Mouse (Mus musculus) thymus, postnatal 14 days (tissue): ENCODE results near the gene Lrig2.
"Not testable (repeated sequence)": the region's sequence is repeated elsewhere in the genome, so short reads cannot be mapped to it uniquely, and the experiment has no call there.

Experiments used
- DNase-seq: peaks from one replicate; pipeline ENCODE4 v3.0.0; 2021

The Lrig2 gene

DNA sequence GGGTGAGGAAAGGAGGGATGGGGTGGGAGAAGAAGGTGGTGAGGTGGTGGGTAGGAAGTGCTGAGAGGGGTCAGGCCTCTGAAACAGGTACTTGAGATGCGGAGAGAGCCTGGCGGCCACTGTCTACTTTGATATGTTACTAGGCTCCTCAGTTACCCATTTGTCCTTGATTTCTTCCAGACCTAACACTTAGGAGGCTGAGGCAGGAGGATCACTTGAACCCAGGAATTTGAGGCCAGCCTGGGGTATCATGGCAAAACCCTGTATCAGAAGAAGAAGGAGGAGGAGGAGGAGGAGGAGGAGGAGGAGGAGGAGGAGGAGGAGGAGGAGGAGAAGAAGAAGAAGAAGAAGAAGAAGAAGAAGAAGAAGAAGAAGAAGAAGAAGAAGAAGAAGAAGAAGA is 84.4 kb downstream of the Lrig2 start:
- not testable (repeated sequence) for DNase-seq

DNA sequence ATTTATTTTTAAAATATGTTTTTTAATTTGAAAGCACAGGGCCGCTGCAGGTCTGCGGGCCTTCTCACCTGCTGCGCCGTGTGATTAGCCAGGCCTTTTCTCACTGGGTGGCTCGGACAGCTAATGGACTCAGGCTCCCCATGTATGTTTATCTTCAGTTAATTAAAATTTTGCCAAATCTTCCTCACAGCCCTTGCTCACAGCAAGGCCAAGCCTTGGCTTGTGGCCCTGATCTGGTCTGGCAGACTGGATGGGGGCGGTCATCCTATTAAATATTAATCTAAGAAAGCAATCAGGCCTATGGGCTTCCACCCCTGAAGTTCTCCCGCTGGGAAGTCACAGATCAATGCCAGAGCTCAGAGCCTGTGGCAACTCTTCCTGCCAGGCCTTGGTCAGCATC is 87.4 kb downstream of the Lrig2 start:
- no peak for DNase-seq

- DNase-seq, result no peak
These were observed 90.8 kb downstream of the Lrig2 start for GRCm38 (mm10) chr3:104420929-104421328.

GRCm38 (mm10) chr3:104419990-104420389 is 91.7 kb downstream of the Lrig2 start:
- DNase-seq, result no peak

- DNase-seq, result no peak
These were observed 94.9 kb downstream of the Lrig2 start for GRCm38 (mm10) chr3:104416806-104417205.

- no peak for DNase-seq
These were observed 99.2 kb downstream of the Lrig2 start for GRCm38 (mm10) chr3:104412482-104412881.

GRCm38 (mm10) chr3:104407506-104407905 is 104.2 kb downstream of the Lrig2 start:
- no peak for DNase-seq

DNA sequence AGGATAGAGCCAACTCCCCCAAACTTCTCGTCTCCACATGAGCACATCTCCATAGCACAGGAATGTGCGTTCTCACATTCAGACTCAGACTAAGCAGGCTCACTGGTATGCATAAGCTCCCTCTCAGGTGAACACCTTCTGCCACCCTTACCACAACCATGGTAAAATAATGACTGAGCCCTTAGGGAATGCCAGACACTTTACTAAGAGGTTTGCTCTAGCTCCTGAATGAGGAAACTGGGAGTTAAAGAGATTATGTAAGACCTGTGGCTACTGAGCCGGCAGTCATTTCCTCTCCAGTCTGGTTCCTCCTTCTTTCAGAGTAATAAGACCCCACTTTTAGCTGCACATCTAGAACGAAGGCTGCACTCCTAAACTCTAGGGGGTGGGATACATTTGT is 108.1 kb downstream of the Lrig2 start:
- no peak for DNase-seq

DNA sequence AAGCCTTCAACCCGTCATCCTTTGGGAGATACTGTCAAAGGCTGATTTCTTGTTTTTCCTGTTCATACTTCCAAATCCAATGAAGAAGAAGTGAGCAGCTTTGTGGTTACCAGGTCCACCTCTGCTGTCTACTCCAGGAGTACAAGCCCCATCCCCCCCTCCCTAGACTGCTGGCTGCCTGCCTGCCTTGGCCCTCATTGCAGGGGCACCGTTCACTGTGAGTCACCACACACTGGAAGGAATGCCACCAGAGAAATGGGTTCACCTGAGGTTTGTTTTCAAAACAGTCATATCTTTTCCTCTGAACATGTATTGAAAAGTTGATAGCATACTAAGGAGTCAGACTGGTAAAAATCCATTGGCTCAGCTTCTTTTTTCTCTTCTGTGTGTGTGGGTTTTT is 110.5 kb downstream of the Lrig2 start:
- no peak for DNase-seq

GRCm38 (mm10) chr3:104400126-104400525 is 111.6 kb downstream of the Lrig2 start:
- no peak for DNase-seq

DNA sequence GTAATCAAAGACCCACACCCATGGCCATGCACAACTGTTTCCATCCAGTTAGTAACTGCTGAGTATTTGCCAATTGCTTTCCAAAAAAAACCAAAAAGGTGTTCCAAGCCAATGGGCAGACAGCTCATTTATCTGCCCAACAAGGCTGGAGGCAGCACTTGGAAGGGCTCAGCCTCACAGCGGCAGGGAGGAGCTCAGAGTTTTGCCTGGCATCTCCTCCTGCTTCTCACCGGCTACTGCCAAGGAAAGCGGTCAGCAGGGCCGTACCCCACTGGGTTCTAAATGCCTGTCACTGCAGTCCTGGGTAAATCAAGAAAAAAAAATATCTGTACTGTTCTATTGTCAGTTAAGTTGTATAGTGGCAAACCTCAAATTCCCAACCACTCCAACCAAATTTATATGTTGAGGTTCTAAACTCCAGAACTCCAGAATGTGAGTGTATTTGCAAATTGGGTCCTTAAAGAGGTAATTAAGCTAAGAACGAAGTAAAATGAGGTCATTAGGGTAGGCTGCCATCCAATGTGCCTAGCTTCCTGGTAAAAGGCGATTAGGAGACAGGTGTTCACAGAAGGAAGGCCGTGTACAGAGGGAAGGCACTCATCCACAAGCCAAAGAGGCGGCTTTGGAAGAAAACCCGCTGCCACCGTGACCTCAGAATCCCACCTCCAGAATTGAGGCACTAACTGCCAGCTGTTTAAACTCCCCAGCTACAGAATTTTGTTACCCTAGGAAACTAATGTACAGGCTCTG is 112.2 kb downstream of the Lrig2 start:
- no peak for DNase-seq

DNA sequence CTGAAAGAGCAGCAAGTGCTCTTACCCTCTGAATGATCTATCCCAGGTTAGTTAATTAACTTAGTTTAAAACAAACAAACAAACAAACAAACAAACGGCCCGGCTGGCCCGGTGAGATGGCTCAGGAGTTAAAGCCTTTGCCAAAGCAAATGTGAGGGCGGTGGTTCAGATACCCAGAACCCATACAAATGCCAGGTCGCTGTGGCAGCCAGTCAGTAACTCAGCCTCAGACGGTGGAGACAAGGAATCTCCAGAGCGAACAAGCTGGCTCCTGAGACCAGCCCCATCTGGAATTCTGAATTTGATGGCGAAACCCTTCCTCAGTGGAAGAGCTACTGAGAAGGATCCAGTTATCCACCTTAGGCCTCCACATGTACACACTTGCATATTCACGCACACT is 114.4 kb downstream of the Lrig2 start:
- DNase-seq, result no peak

DNA sequence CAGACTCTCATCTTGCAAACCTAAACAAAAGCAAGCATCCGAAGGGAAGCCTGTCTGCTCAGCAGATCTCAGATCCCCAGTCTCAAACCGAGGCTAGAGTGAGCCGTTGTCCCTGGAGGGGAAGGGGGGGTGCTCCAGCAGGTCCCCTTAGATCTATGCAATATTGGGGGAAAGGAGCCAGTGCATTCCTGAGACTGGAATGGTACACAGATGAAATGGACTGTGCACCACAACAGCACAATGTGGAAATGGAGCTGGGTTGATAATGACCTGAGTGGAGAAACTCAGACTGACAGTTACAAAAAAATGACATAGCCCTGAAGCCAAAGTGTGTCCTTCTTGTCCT is 115.0 kb downstream of the Lrig2 start:
- no peak for DNase-seq

GRCm38 (mm10) chr3:104396067-104396735 is 115.5 kb downstream of the Lrig2 start:
- no peak for DNase-seq

DNA sequence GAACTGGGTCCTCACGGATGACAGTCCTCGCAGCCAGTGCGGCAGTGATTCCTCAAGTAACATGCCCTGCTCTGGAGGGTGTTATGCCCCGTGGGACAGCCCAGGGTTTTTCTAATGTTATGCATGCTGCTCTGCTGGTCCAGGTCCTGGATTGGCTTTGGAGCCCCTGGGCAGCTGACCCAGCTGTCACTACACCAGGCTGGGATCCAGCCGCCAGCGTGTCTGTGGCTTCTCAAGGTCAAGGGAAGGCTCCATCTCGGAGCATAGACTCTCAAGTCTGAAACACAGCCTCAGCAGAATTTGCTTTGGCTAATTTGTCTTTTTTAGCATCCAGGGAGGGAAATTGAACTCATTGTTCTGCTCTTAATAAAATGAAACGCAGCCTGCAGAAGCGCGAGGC is 121.6 kb downstream of the Lrig2 start:
- DNase-seq, result no peak

GRCm38 (mm10) chr3:104389449-104389848 is 122.3 kb downstream of the Lrig2 start:
- no peak for DNase-seq

- DNase-seq, result no peak
These were observed 126.1 kb downstream of the Lrig2 start for GRCm38 (mm10) chr3:104385587-104385986.

GRCm38 (mm10) chr3:104383681-104384341 is 127.9 kb downstream of the Lrig2 start:
- DNase-seq, result no peak

- no peak for DNase-seq
These were observed 133.5 kb downstream of the Lrig2 start for GRCm38 (mm10) chr3:104378228-104378627.

- no peak for DNase-seq
These were observed 137.8 kb downstream of the Lrig2 start for GRCm38 (mm10) chr3:104373907-104374306.

DNA sequence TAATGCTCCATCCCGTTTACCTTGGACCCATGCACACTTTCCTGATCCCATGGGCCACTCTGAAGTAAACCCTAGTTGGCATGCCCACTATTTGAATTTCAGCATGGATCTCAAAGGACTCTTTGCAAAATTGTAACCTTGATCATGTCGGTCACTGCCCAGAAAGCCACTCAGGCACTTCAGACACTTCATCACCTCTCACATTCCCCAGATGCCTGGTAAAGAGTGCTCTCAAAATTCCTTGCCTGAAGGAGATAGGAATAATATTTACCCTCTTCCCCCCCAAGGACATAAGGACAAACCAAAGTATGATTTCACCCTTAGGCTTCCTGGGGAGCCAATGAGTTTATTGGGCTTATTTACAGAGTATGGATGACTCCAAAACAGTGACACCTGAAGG is 139.3 kb downstream of the Lrig2 start:
- DNase-seq, result no peak

DNA sequence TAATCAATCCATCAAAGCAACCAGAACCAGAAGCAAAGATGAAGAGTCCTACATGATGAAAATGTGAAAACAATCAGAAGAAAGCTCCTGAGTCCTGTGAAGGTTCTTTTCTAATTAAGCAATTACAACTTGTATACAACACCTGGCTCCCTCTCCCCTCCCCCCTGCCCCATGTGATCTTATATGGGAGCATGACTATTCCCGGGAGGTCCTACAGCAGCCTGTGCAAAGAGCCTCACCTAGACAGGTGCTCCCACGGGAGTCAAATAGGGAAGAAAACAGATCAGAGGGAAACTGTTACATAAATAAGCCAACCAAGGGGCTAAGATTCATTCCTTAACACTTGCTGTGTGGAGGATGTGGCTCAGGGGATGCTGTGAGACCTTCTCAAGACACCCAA is 143.8 kb downstream of the Lrig2 start:
- DNase-seq, result no peak

DNA sequence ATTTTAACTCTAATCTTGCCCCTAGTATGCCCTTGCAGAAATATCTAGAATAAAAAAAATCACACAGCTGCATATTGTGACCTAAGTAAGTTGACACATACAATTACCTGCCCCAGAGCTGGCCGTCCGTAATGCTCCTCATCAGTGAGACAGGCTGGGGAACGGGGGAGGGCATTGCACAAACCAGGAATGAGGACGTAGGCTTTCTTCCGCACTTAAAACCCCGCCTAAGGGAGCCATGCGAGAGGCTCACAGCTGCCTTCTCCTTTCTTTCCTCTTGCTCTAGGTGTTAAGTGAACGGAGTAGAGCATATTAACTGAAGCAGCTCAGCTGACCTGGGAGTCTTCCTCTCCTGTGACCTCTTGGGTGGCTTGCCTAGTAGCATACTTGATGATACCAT is 149.9 kb downstream of the Lrig2 start:
- no peak for DNase-seq

DNA sequence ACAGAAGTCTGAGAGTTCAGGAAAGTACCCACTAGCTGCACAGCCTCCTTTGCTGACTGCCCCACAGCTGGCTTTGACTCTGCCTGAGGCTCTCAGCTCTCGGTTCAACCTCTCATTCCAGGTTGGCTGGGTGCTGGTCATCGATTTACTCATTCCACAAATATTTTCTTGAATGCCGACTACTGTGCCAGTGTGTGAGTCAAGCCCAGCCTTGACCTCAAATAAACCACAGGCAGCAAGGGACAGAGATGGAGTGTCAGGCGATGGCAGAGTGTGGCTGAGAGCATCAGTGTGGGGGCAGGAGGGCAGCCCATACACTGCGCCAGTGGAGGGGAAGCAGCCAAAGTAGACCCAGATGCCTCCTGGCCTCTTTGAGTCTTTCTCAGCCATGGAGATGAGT is 151.4 kb downstream of the Lrig2 start:
- DNase-seq, result no peak
